Mouse (Mus musculus): ENCODE measurements around the gene Ttc14.

The Ttc14 gene

GRCm38 (mm10) chr3:33799617-33800512, at the start of gene Ttc14:
Gene Ttc14 (plus strand): TSS chr3:33799832.
- peak; percentile 96 for DNase-seq

DNA sequence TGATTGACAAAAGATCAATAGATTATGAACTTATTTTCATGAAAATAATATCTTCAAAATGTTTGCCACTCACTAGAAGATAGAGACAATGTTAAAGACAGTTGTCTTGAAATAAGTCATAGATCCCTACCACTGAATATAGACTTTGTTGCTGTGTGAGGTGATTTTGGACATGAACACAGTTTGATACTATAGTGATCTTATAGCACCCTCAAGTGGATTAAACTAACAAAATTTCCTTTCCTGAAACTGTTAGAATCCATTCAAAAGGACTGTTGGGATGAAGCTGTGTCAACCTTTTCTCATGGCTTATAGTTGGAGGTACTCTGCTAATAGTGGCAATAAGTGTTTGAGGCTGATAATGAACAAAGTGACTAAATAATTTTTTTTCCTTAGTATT, 8.7 kb upstream of the Ttc14 start:
- peak; percentile 10 for DNase-seq

DNA sequence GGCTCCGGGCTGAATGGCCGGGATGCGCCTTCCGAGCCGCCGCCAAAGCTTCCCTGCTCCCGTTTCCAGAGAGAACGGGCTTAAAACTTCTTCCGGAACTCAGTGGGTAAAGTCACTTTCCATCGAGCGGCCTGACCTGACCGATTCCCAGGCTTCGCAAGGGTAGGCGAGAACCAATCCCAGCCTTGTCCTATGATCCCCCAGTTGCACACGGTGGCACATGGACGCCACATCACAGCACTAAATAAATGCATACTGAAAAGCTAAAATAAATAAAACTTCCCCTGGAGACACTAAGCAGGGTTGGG, 835 bp downstream of the Ttc14 start:
- DNase-seq, result no peak

- DNase-seq, result no peak
Observed at GRCm38 (mm10) chr3:33807151-33807550, 7.5 kb downstream of the Ttc14 start.

DNA sequence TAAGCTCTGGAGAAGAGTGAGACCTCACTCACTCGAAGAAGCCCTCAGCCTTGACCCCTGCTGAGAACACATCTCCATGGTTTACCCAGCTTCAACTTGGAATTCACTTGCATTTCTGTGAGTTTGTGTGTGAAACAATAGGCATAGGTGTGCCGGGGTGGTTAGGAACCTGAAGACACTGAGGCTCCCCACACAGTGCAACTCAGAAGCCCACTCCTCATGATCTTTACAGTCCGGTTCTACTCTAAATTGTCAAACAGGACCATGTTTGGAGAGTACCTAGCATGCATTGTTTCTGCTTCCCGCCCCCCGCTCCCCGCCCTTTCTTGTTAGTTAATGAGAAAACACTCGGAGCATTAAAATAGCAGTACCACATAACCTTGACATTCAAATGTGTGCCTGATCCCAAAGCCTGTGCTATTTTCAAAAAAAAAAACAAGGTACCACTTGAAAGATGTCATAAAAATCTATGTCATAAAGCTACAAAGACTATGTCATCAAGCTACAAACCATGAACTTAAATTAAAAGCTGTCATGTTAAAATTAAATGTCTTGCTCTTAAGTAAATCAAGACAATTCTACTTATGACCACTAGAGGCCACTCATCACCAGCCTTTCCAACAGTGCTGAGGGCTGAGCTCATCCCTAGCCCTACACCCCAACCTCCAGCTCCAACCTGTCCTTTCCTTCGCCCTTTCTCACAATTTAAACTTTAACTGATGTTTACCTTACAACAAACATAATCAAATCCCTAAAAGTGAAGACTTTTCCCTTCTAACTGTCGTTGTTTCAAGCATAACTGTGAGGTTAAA, 24.7 kb downstream of the Ttc14 start:
- peak; percentile 46 for DNase-seq

DNA sequence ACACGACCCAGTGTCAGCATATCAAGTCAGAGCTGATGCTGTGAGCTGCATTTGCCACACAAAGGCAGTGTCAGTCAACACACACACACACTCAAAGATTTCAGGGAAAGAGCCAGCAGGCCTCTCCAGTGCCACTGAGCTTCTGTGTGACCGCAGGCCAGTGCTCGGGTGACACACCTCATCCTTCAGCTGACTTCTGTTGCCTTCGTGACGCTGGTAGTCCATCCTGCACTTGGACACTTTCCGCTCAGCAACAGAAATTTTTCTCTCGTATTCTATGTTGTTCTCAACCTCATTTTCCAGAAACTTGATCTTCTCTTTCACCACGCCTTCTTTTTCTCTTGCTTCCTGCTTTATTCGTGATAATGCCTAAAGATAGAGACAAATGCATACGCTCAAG, 32.7 kb downstream of the Ttc14 start:
- no peak for DNase-seq

GRCm38 (mm10) chr3:33836576-33836975, 36.9 kb downstream of the Ttc14 start:
- no peak for DNase-seq

GRCm38 (mm10) chr3:33838877-33839276, 39.2 kb downstream of the Ttc14 start:
- no peak for DNase-seq

- DNase-seq, result peak; percentile 73
Observed at GRCm38 (mm10) chr3:33843801-33844632, 44.4 kb downstream of the Ttc14 start, which contains the start of gene Ccdc39. Gene Ccdc39 (minus strand): TSS chr3:33844310.

- no peak for DNase-seq
Observed at GRCm38 (mm10) chr3:33846639-33847038, 47.0 kb downstream of the Ttc14 start.

DNA sequence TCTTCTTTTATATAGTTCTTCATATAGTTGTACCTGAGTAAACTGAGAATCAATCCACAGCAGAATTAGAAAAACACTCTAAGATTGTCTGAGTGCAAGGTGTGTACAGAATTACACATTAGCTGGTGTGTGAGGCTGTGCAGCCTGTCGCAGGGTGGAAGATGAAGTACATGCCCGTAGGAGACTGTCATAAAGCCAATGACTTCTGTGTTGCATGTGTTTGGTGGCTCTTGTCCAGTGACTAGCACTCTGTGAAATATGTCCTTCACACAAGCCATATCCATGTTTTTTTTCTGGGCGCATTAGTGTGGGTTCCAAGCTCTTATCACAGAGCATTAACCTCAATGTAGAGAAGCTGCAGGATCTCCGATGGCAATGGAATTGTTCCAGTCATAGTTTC, 51.2 kb downstream of the Ttc14 start:
- no peak for DNase-seq

DNA sequence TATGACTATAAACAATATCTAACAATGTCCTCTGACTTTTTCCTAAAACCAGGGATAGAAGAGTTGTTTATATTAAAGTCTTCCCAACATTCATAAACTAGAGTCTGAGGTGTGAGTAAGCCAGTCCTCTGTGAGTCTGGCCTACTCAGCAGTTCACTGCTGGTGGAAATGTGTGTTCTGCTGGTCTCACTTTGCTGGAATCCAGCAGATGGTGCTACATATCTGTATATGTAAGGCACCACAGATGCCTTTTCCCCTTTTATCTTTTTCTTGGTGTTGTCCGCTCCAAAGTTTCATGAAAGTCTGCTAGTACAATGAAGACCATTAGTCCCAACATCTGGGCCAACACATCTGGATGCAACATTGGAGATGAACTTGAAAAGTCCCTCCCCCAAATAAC, 53.4 kb downstream of the Ttc14 start:
- DNase-seq, result no peak

GRCm38 (mm10) chr3:33858939-33859338, 59.3 kb downstream of the Ttc14 start:
- DNase-seq, result no peak

DNA sequence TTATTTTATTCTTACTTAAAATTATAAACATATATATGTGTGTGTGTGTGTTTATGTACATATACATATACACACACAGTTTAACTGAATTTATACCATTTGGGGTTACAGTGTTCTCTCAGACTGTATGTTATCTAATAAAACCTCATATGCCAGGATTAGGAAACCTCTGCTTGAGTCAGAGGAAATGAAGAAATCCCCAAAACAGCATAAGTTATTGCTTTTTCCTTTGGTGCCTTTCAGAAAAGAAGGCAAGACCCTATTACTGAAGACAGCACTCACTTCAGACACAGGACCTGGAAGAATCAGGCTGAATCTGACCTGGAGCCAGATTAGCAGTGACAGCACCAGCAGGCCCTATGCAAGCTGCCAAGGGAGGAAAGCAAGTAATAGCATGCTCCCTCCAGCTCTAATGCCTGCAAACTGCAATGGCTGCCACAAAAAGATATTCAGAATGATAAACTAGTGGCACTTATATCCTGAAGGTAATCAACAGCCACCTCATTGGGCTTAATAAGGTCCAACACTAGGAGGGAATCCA, 64.4 kb downstream of the Ttc14 start:
- DNase-seq, result no peak

Data from kidney, adult 9 months (tissue).